8 mouse cellular contexts compared by ENCODE assay signal in genomic region chr8:85034764-85035163, GRCm38 (mm10). TPM values are rescaled to one million over a fixed set of nuclear protein-coding genes. Genes with fewer than 3 reads are reported as not detected.
DNase-seq lines count a peak whose midpoint lies in the region; ATAC-seq and TF ChIP-seq lines count a peak whose summit lies in the region.

No protein-coding gene starts in this region.

- H3K9me3 ChIP-seq in MEL (replicated peaks; ENCODE audit: insufficient read depth, low read length): no peaks in the 10 kb centered on the region
- no peaks in the 10 kb centered on the region for H3K9me3 ChIP-seq in forebrain, embryonic 15.5 days
- H3K9me3 ChIP-seq in hindbrain, embryonic 15.5 days: no peaks in the 10 kb centered on the region

- ATAC-seq in forebrain, embryonic 15.5 days (replicated peaks): no peak
- ATAC-seq in hindbrain, embryonic 15.5 days (ENCODE audit: low FRiP score, low read depth): no peak

- peak overlapping the region in 1 of 2 experiments; percentile 65; a peak in 2 of 4 replicates for H3K4me3 ChIP-seq in MEL (ENCODE audit: control insufficient read depth in 1 of 2, insufficient read depth in 1 of 2, low read depth in 2 of 2, low read length in 2 of 2)
- peak overlapping the region; percentile 88 for H3K4me3 ChIP-seq in forebrain, embryonic 15.5 days
- peak overlapping the region; percentile 87 for H3K4me3 ChIP-seq in hindbrain, embryonic 15.5 days
- peak overlapping the region; percentile 86 for H3K4me3 ChIP-seq in left cerebral cortex, adult 2 months

- peaks cover 3 to 4% of the 10 kb centered on the region in 2 experiments for H3K4me1 ChIP-seq in MEL (ENCODE audit: control insufficient read depth in 1 of 2, insufficient read depth in 2 of 2, low read length in 2 of 2)
- H3K4me1 ChIP-seq in forebrain, embryonic 15.5 days: peaks cover 30% of the 10 kb centered on the region
- peaks cover 33% of the 10 kb centered on the region for H3K4me1 ChIP-seq in hindbrain, embryonic 15.5 days (replicated peaks)

- intact Hi-C loops in left cerebral cortex, adult 2 months (cut with DNase I): no loop called here

- H3K79me2 ChIP-seq in MEL (ENCODE audit: control insufficient read depth, insufficient read depth, low read length, poor library complexity): peaks cover 34% of the 10 kb centered on the region

- no peak for DNase-seq in MEL (ENCODE audit: low read depth, low spot score)
- peak; percentile 80 for DNase-seq in c-Kit-positive CD71-positive TER-119-positive erythroid progenitor cells, embryonic 14.5 days (ENCODE audit: low spot score)
- DNase-seq in left cerebral cortex, adult 2 months (ENCODE audit: extremely low spot score in 1 of 2, low spot score in 2 of 2): peak; percentile 56 to 68
- DNase-seq in lung, postnatal 4 days: peak; percentile 81 to 85
- DNase-seq in retina, embryonic 14.5 days (ENCODE audit: low spot score): peak; percentile 80
- DNase-seq in thymus, postnatal 36 days: peak; percentile 75 to 81

- H3K4me2 ChIP-seq in forebrain, embryonic 15.5 days (replicated peaks): peak overlapping the region; percentile 93
- H3K4me2 ChIP-seq in hindbrain, embryonic 15.5 days: peak overlapping the region; percentile 94

- TF ChIP-seq EP300 in MEL (IDR thresholded peaks at IDR 0.05; ENCODE audit: low read depth in 1 of 2, low read length in 2 of 2): no peak

- H3K9ac ChIP-seq in MEL (ENCODE audit: control insufficient read depth, low read depth, low read length, poor library complexity, severe bottlenecking): peak overlapping the region; percentile 96
- H3K9ac ChIP-seq in forebrain, embryonic 15.5 days (replicated peaks): no peak overlapping the region
- H3K9ac ChIP-seq in hindbrain, embryonic 15.5 days: no peak overlapping the region

- TF ChIP-seq RAD21 in MEL (IDR thresholded peaks at IDR 0.05; ENCODE audit: low read depth, low read length): no peak

- H3K27me3 ChIP-seq in MEL (ENCODE audit: control insufficient read depth in 1 of 2, insufficient read depth in 2 of 2, low read length in 2 of 2): no peaks in the 10 kb centered on the region
- no peaks in the 10 kb centered on the region for H3K27me3 ChIP-seq in forebrain, embryonic 15.5 days
- H3K27me3 ChIP-seq in hindbrain, embryonic 15.5 days: no peaks in the 10 kb centered on the region

- H3K27ac ChIP-seq in MEL (ENCODE audit: control insufficient read depth, low read depth, low read length): peak overlapping the region; percentile 97; the same call in 1 of the 2 replicates
- no peak overlapping the region for H3K27ac ChIP-seq in forebrain, embryonic 15.5 days (replicated peaks)
- H3K27ac ChIP-seq in hindbrain, embryonic 15.5 days (replicated peaks): no peak overlapping the region
- H3K27ac ChIP-seq in left cerebral cortex, adult 2 months: 0 out of 2 replicates have a peak overlapping the region, but pooled peaks have one; percentile 24

- peaks cover 4 to 17% of the 10 kb centered on the region in 2 experiments for H3K36me3 ChIP-seq in MEL (ENCODE audit: control insufficient read depth in 1 of 2, insufficient read depth in 2 of 2, low read length in 2 of 2)
- peaks cover 37% of the 10 kb centered on the region for H3K36me3 ChIP-seq in forebrain, embryonic 15.5 days
- H3K36me3 ChIP-seq in hindbrain, embryonic 15.5 days: peaks cover 33% of the 10 kb centered on the region

- TF ChIP-seq POLR2A in MEL (IDR thresholded peaks at IDR 0.05; ENCODE audit: control insufficient read depth in 1 of 2, insufficient read depth in 1 of 2, low read depth in 1 of 2, low read length in 2 of 2, poor library complexity in 1 of 2): 0 out of 4 replicates have a peak, but pooled peaks of 1 of the 2 experiments have one; percentile 6

- no peak for TF ChIP-seq CTCF in MEL (IDR thresholded peaks at IDR 0.05 in 2 of 3, conservative IDR thresholded peaks at IDR 0.05 in 1 of 3; ENCODE audit: control insufficient read depth in 1 of 3, insufficient read depth in 1 of 3, low read depth in 2 of 3, low read length in 3 of 3, poor library complexity in 1 of 3, severe bottlenecking in 1 of 3)
- no peak for TF ChIP-seq CTCF in left cerebral cortex, adult 2 months (IDR thresholded peaks at IDR 0.05)

- 4% methylated on average over 13 of the region's 13 CpGs for WGBS in forebrain, embryonic 15.5 days
- 7% methylated on average over 13 of the region's 13 CpGs for WGBS in hindbrain, embryonic 15.5 days

TF ChIP-seq in MEL, 35 proteins besides CTCF, POLR2A, EP300 and RAD21:
- TF ChIP-seq ZKSCAN1 (IDR thresholded peaks at IDR 0.05; ENCODE audit: low read depth, low read length) (no peak), HCFC1 (IDR thresholded peaks at IDR 0.05; ENCODE audit: low read depth, low read length) (peak; percentile 53; the same call in 1 of the 2 replicates)

RNA-seq across cellular contexts. Expression of gene Tnpo2, which starts 2.0 kb away (rescaled TPM):
- total RNA-seq in MEL (2012; rRNA removed): 55.6 and 62.3 TPM in 2 replicates
- polyA plus RNA-seq in MEL (2012; ENCODE audit: insufficient read depth in 1 of 2, insufficient read length in 2 of 2, low read depth in 1 of 2, low replicate concordance in 2 of 2, missing spikeins in 1 of 2): 10 to 100 TPM; 29.2 to 86.8 TPM
- 57.9 and 64.1 TPM in 2 replicates for polyA plus RNA-seq in forebrain, embryonic 15.5 days (2015; fragmentation: Nextera tagmentation; extraction: Ambion mirVana)
- 56.8 and 63.7 TPM in 2 replicates for polyA plus RNA-seq in hindbrain, embryonic 15.5 days (2015; fragmentation: Nextera tagmentation; extraction: Ambion mirVana)
- total RNA-seq in left cerebral cortex, adult 2 months (2021): 100 to 1,000 TPM; 146 to 163 TPM

RNA-seq across cellular contexts. Expression of gene Trir, which starts 8.1 kb away (rescaled TPM):
- 224 and 264 TPM in 2 replicates for total RNA-seq in MEL (2012; rRNA removed)
- polyA plus RNA-seq in MEL (2012; ENCODE audit: insufficient read depth in 1 of 2, insufficient read length in 2 of 2, low read depth in 1 of 2, low replicate concordance in 2 of 2, missing spikeins in 1 of 2): 100 to 1,000 TPM; 283 to 442 TPM
- 141 and 150 TPM in 2 replicates for polyA plus RNA-seq in forebrain, embryonic 15.5 days (2015; fragmentation: Nextera tagmentation; extraction: Ambion mirVana)
- 123 and 132 TPM in 2 replicates for polyA plus RNA-seq in hindbrain, embryonic 15.5 days (2015; fragmentation: Nextera tagmentation; extraction: Ambion mirVana)
- total RNA-seq in left cerebral cortex, adult 2 months (2021): 100 to 1,000 TPM; 124 to 132 TPM

RNA-seq across cellular contexts. Expression of gene Asna1, which starts 9.7 kb away (rescaled TPM):
- 115 and 132 TPM in 2 replicates for total RNA-seq in MEL (2012; rRNA removed)
- 100 to 1,000 TPM in 1 of 2 experiments, not detected in 1; 192 TPM for polyA plus RNA-seq in MEL (2012; ENCODE audit: insufficient read depth in 1 of 2, insufficient read length in 2 of 2, low read depth in 1 of 2, low replicate concordance in 2 of 2, missing spikeins in 1 of 2)
- 152 and 154 TPM in 2 replicates for polyA plus RNA-seq in forebrain, embryonic 15.5 days (2015; fragmentation: Nextera tagmentation; extraction: Ambion mirVana)
- polyA plus RNA-seq in hindbrain, embryonic 15.5 days (2015; fragmentation: Nextera tagmentation; extraction: Ambion mirVana): 148 and 159 TPM in 2 replicates
- 100 to 1,000 TPM; 122 to 124 TPM for total RNA-seq in left cerebral cortex, adult 2 months (2021)

RNA-seq across cellular contexts. Expression of gene Best2, which starts 20.4 kb away (rescaled TPM):
- total RNA-seq in MEL (2012; rRNA removed): 0.04 TPM in 1 of 2 replicates, not detected in the other
- under 1 TPM in 1 of 2 experiments, not detected in 1; 0.13 TPM for polyA plus RNA-seq in MEL (2012; ENCODE audit: insufficient read depth in 1 of 2, insufficient read length in 2 of 2, low read depth in 1 of 2, low replicate concordance in 2 of 2, missing spikeins in 1 of 2)
- not detected in 2 replicates for polyA plus RNA-seq in forebrain, embryonic 15.5 days (2015; fragmentation: Nextera tagmentation; extraction: Ambion mirVana)
- polyA plus RNA-seq in hindbrain, embryonic 15.5 days (2015; fragmentation: Nextera tagmentation; extraction: Ambion mirVana): 0.08 TPM in 1 of 2 replicates, not detected in the other
- not detected for total RNA-seq in left cerebral cortex, adult 2 months (2021)

RNA-seq across cellular contexts. Expression of gene Fbxw9, which starts 25.1 kb away (rescaled TPM):
- total RNA-seq in MEL (2012; rRNA removed): 6.5 and 10.6 TPM in 2 replicates
- polyA plus RNA-seq in MEL (2012; ENCODE audit: insufficient read depth in 1 of 2, insufficient read length in 2 of 2, low read depth in 1 of 2, low replicate concordance in 2 of 2, missing spikeins in 1 of 2): 10 to 100 TPM in 1 of 2 experiments, not detected in 1; 13.9 TPM
- polyA plus RNA-seq in forebrain, embryonic 15.5 days (2015; fragmentation: Nextera tagmentation; extraction: Ambion mirVana): 63.0 and 67.1 TPM in 2 replicates
- 72.0 and 76.1 TPM in 2 replicates for polyA plus RNA-seq in hindbrain, embryonic 15.5 days (2015; fragmentation: Nextera tagmentation; extraction: Ambion mirVana)
- 10 to 100 TPM; 21.5 to 25.5 TPM for total RNA-seq in left cerebral cortex, adult 2 months (2021)

Comparison
In these comparisons a context has a peak if more than half of its experiments do, and no peak if none do; other contexts are left out.
1. H3K27ac ChIP-seq: peak in MEL (single experiment) and left cerebral cortex, adult 2 months (single experiment); none in forebrain, embryonic 15.5 days (single experiment) and hindbrain, embryonic 15.5 days (single experiment).